Mouse (Mus musculus) heart, postnatal 14 days (tissue): ENCODE data around the gene Slc5a6. TPM values are rescaled to one million over a fixed set of nuclear protein-coding genes. Genes with fewer than 3 reads are reported as not detected.

Experiments used
- DNase-seq, 2 experiments: peaks; one replicate each; pipeline ENCODE4 v3.0.0; 2021 to 2022
- intact Hi-C: fragments of 180-260 bp; cut with DNase I; formaldehyde crosslinking; loops from one replicate; pipeline ENCODE4 v1.15.1; 2025
- long read RNA-seq, 2 experiments: library from polyadenylated mRNA; stranded (forward); transcript quantifications; one replicate each; pipeline ENCODE4 v2.0.0; 2021
- total RNA-seq, 2 experiments: library from RNA; stranded (reverse); gene quantifications; 2 replicates each; pipeline ENCODE4 v1.2.3; 2021

Slc5a6 gene
- 1 to 10 TPM; 6.6 to 7.6 TPM for total RNA-seq
- long read RNA-seq, experiment 1, transcript Slc5a6-201 (18 exons, 3,218 nt): major isoform, 7 of 18 reads
- long read RNA-seq, experiment 1, partial matches to known transcripts: 3 of 18 reads
- long read RNA-seq, experiment 1, other reads (novel, unspliced or antisense): 4 of 18 reads
- long read RNA-seq, experiment 2, partial matches to known transcripts: 0 of 12 reads
- long read RNA-seq, experiment 2, other reads (novel, unspliced or antisense): 6 of 12 reads

DNA sequence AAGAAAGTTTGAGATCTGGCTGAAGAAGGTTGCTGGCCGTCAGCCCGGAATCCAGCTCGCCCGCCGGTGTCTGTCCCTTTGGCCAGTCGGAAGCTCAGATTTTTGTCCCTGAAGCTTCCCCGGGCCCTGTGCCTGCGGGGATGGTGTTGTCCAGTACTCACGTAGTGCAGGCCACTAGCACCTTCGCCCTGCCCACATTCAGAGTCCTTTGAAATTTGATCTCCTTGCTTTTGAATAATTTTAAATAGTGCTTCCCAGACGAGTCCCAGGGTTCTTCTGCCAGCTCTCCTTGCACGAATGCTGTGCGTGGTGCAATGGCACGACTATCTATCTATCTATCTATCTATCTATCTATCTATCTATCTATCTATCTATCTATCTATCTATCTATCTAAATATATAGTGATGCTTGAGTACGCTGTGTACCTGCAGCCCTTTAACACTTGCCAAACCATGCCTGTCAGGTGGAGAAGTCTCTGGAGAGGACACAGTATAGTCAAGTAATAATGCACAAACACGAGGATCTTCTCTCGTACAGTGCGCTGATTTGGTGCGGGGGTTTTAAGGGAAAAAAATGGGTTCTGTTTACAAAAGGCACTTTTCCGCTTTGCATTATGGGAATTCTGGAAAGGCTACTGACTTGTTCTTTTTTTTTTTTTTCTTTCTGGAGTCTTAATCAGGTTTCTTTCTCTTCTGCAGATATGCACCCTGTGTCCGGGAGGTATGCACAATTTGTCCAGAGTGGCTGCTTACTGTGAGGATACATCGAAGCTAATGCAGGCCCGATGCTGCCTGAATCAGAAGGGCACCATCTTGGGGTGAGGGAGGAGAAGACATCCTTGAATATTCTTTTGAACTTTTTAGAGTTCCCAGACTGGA, at the start of gene Slc5a6:
Gene Slc5a6, minus strand, starts transcription at position 162 of the 879 bp plus-strand sequence.
- intact Hi-C loops: loop anchor here (2.0 kb wide), 1 partner anchor 88 kb away; the partner anchor contains the start of gene Preb
- DNase-seq: peak; percentile 23 to 58

DNA sequence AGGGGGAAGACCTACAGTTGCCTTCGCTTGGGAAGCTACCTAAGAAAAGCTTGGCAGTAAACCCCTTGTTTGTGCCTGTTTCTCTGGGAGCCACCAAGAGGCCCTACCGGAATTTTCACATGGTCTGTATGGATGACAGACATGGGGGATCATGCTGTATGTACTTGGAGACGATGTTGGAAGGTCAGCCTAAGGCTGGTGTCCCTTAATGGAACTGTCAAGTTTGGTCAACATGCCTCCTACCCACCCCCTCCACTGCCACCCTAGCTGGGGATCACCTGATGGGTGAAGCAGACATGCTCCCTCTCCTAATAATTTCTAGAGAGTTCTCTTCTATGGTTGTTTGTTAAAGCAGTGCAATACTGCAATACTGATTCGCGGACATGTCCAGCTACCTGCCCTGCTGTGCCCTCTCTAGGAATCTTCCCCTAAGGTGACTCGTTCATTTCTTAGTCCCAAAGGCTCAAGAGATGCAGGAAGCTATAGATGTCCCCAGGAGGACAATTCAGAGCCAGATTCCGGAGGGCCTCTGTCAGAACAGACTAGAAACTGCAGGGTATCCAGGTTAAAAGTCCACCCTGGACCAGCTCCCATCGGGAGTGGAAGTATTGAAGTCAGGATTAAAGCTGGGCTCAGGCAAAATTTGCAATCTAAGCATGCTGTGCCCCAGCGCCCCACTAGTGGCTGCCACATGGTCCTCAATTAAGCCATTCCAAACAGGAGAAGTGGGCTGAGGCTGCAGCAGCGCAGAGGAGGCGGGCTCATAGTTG, 47.2 kb upstream of the Slc5a6 start:
- intact Hi-C loops: no loop called here
- DNase-seq: no peak

- intact Hi-C loops: no loop called here
- peak; percentile 59 to 66 for DNase-seq
Observed at GRCm38 (mm10) chr5:31094799-31095691, 46.3 kb upstream of the Slc5a6 start.

GRCm38 (mm10) chr5:31094100-31094798, 45.5 kb upstream of the Slc5a6 start:
- intact Hi-C loops: no loop called here

GRCm38 (mm10) chr5:31093151-31094041, 44.7 kb upstream of the Slc5a6 start:
- intact Hi-C loops: no loop called here
- DNase-seq: peak in 1 of 2 experiments; percentile 47

More at GRCm38 (mm10) chr5:31094100-31094798, 45.5 kb upstream of the Slc5a6 start:
- DNase-seq: no peak

DNA sequence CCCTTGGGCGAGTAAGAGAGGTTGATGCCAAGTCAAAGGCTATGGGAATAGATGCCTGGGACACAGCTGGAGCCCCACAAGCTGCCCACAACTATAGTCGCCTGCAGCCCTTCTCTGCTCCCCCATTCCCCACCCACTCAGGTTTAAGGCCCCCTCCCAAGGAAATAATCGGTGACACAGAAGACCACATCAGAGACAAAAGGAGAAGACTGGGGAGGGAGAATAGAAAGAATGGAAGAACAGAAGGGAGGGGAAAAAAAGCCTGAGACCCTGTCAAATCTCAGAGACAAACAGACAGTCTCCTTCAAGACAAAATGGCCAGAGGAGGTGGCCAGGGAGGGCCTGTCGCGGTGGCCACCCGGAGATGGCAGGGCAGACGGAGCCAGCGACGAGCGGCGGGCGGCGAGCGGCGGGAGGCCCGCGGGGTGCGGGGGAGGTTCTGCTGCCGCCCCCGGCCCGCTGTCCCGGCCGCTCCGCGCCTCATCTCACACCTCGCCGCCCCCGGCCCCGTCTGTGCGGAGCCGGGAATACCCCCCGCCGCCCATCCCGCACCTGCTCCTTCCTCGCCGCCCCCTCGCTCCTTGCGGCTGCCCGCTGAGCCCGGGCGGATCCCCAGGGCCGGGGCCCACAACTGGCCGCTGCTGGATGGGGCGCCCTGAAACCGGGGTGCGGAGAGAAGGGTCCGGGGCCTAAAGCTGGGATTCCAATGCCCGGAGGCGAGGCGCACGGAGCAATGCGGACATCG, 43.7 kb upstream of the Slc5a6 start:
- no peak for DNase-seq
- intact Hi-C loops: no loop called here

DNA sequence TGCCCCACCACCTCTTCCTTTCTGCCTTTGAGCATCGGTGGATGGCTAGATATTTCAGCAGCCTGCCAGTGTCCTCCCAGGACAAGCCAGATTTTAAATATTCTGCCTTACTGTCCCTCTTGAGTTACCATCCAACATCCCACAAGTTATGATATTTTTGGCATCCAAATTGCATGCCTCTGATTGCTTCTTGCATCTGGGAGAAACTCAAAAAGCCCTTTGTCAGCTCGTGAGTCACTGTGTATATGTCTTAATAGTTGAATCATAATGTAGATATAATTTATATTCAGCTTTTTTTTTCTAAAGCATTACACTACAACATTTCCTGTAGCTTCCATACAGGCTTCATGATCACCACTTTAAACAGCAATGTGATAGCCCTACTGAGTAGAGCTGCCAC, 38.4 kb upstream of the Slc5a6 start:
- intact Hi-C loops: no loop called here
- DNase-seq: no peak

- intact Hi-C loops: no loop called here
- DNase-seq: no peak
Observed at GRCm38 (mm10) chr5:31086606-31087005, 37.9 kb upstream of the Slc5a6 start.

DNA sequence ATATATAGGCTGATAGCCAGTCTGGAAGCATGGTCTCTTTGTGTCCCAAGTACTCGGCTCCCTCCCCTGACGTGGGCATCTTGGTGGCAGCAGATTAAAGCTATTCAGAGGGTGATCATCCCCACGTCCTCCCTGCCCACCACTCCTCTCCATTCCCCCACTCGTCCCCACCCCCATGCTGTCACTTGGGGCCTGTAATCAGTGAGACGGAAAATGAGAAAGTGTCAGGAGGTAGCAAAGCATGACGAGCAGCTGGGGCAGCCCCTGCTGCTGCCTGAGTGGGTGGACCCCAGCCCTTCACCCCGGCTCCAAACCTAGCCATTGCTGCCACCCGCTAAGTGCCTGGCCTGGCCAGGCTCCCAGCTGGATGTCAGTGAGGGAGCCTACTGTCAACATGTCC, 35.2 kb upstream of the Slc5a6 start:
- intact Hi-C loops: no loop called here
- DNase-seq: no peak

- no peak for DNase-seq
- intact Hi-C loops: no loop called here
Observed at GRCm38 (mm10) chr5:31082935-31083625, 34.4 kb upstream of the Slc5a6 start.

DNA sequence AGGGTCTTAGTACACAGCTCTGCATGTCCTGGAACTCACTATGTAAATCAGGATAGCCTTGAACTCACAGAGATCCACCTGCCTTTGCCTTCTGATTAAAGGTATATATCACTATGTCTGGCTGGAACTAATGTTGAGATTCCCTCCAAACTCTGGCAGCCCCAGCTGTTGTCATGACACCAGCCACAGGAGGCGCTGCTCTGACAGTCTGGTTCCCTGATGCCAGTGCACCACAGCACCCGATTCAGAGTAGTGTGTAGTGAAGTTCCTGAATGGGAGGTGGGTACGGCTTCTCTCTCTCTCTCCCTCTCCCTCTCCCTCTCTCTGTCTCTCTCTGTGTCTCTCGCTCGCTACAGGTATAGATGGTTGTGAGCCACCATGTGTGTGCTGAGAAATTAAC, 33.6 kb upstream of the Slc5a6 start:
- DNase-seq: peak; percentile 65 to 83
- intact Hi-C loops: no loop called here

DNA sequence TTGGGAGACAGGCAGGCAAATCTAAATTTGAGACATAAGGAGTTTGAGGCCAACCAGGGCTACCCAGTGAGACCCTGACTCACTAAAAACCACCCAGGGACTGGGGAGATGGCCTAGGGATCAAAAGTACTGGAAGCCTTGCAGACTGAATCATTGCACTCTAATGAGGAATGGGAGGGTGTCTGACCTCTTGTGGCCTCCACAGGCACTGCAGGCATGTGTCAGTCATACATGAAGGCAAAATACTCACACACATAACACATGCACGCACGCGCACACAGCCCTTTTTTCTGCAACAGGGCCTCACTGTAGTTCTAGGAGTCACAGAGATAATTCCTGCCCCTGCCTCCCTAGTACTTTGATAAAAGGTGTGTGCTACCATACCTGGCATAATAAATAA, 32.7 kb upstream of the Slc5a6 start:
- peak in 1 of 2 experiments; percentile 63 for DNase-seq
- intact Hi-C loops: loop anchor here (2.0 kb wide), 1 partner anchor 29 kb away; no protein-coding TSS in a partner anchor

- intact Hi-C loops: loop anchor here (2.0 kb wide), 1 partner anchor 30 kb away; no protein-coding TSS in a partner anchor
- no peak for DNase-seq
Observed at GRCm38 (mm10) chr5:31080795-31081164, 32.1 kb upstream of the Slc5a6 start.

DNA sequence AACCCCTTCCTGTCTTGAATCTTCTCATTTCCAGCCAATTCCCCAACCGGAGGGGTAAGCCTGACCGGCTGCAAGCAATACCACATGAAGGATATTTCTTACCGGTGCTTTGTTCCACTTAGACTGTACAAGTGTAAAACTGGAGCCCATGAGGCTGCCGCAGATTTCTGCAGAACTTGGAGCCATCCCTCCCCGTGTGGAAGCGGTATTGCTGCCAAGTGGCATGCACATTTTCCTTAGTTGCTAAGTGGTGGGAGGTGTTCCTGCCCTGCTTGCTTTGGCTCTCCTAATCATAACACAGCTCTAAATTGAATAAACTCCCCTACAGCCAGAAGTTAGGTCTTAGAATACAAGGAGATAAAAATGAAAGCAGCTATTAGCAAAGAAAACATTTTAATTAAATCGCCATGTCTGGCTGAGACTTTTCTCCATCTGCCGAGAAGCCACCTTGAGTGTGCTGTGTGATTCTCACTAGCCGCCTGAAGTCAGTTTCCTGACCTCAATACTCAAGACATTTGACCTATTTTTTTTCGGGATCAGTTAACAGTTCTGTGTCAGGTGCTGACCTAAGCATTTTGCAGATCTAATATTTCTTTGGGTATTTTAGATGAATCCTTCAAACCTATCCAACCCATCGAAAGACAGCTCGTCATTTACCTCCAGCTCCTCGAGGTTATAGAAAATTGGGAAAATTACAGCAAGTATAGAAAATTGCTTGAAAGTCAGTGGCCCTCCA, 31.5 kb upstream of the Slc5a6 start:
- no peak for DNase-seq
- intact Hi-C loops: loop anchor here (2.0 kb wide), 1 partner anchor 31 kb away; no protein-coding TSS in a partner anchor

DNA sequence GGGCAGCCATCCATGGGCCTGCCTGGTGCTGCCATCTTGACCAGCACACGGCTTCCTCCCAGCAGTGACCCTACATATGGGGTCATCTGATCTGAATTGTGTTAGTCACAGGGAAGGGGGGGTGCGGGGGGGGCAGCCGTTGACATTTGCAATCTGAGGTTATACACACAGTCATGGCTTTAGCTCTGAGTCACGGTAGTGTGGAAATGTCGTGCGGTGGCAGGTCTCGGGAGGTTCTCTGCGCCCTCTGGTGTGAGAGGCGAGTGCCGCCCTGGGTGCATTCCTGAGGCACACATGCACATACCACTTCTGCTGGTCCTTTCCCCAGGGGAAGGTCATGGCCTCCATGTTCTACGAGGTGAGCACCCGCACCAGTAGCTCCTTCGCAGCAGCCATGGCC, 27.6 kb upstream of the Slc5a6 start:
- DNase-seq: no peak
- intact Hi-C loops: no loop called here

GRCm38 (mm10) chr5:31073176-31073575, 24.5 kb upstream of the Slc5a6 start:
- intact Hi-C loops: no loop called here
- DNase-seq: no peak
